Mouse (Mus musculus) spleen, adult 2 months (tissue): ENCODE results near the gene Map3k21.

Source experiments
- CTCF ChIP-seq: fragments of 200-500 bp; IDR thresholded peaks from 2 replicates; pipeline ENCODE4 v1.5.1; 2011; ENCODE audit warnings: mild to moderate bottlenecking, inconsistent platforms; ENCODE audit not compliant: insufficient read depth, insufficient read length, insufficient replicate concordance; ENCODE audit errors: extremely low read depth
- POLR2A ChIP-seq: fragments of 200-500 bp; IDR thresholded peaks from 2 replicates; pipeline ENCODE4 v1.6.1; 2011; ENCODE audit warnings: low read depth, low read length, inconsistent platforms

GRCm38 (mm10) chr8:125960037-125960436 is 49.8 kb downstream of the Map3k21 start:
- TF ChIP-seq CTCF (no peak), POLR2A (no peak)
